15 mouse cellular contexts compared by ENCODE assay signal in genomic region chr2:33260772-33261171, GRCm38 (mm10). TPM values are rescaled to one million over a fixed set of nuclear protein-coding genes. Genes with fewer than 3 reads are reported as not detected.
DNase-seq lines count a peak whose midpoint lies in the region; ATAC-seq lines count a peak whose summit lies in the region.
"Had no signal": no experiment of that assay in that cellular context is flagged by ENCODE, and none has a peak within 500 bp of the region (broad histone marks: within the 10 kb centered on the region; RNA-seq: fewer than 3 reads in every experiment).

No protein-coding gene starts in this region.

- H3K9me3 ChIP-seq in neural tube, embryonic 15.5 days (replicated peaks), result no peaks in the 10 kb centered on the region
- H3K9me3 ChIP-seq: heart, embryonic 13.5 days had no signal

- 73% methylated on average over 8 of the region's 8 CpGs for WGBS in neural tube, embryonic 15.5 days

- H3K4me1 ChIP-seq in neural tube, embryonic 15.5 days, result peaks cover 4% of the 10 kb centered on the region; the same call in 1 of the 2 replicates

- no peak overlapping the region for H3K27ac ChIP-seq in neural tube, embryonic 15.5 days (replicated peaks)
- H3K27ac ChIP-seq: heart, embryonic 13.5 days had no signal

- peak; percentile 50 for DNase-seq in heart, postnatal 4 days
- DNase-seq in heart, adult 9 months (ENCODE audit: low spot score in 2 of 2), result no peak
- DNase-seq in frontal cortex, postnatal 14 days (ENCODE audit: low spot score in 2 of 2), result peak; percentile 36 to 45
- peak; percentile 45 to 48 for DNase-seq in layer of hippocampus, postnatal 10 days (ENCODE audit: low spot score in 2 of 2)
- DNase-seq in right cerebral cortex, postnatal 10 days (ENCODE audit: low spot score in 2 of 2), result peak; percentile 67 to 78
- no peak for DNase-seq in ovary, postnatal 36 days (ENCODE audit: low spot score)
- no peak for DNase-seq in urinary bladder, postnatal 36 days (ENCODE audit: low spot score in 2 of 2)
- DNase-seq: adrenal gland, postnatal 36 days; cerebellum, adult 11-12 months; kidney, postnatal 25 days; liver; lung, postnatal 36 days had no signal

- H3K4me2 ChIP-seq in neural tube, embryonic 15.5 days, result no peak overlapping the region
- H3K4me2 ChIP-seq: heart, embryonic 13.5 days had no signal

- no peak overlapping the region for H3K4me3 ChIP-seq in neural tube, embryonic 15.5 days (replicated peaks)
- H3K4me3 ChIP-seq: heart, embryonic 13.5 days had no signal

- H3K9ac ChIP-seq in neural tube, embryonic 15.5 days (replicated peaks), result no peak overlapping the region
- H3K9ac ChIP-seq: heart, embryonic 13.5 days had no signal

- ATAC-seq in neural tube, embryonic 15.5 days (ENCODE audit: low FRiP score), result no peak
- ATAC-seq: midbrain, embryonic 16.5 days had no signal

- H3K27me3 ChIP-seq in neural tube, embryonic 15.5 days (replicated peaks), result no peaks in the 10 kb centered on the region
- H3K27me3 ChIP-seq: heart, embryonic 13.5 days had no signal

- peaks cover 15% of the 10 kb centered on the region for H3K36me3 ChIP-seq in neural tube, embryonic 15.5 days
- H3K36me3 ChIP-seq: heart, embryonic 13.5 days had no signal

RNA-seq across cellular contexts. Expression of gene Angptl2, which starts 44.9 kb away (rescaled TPM):
- total RNA-seq in heart, postnatal 4 days (2021), result 100 to 1,000 TPM; 108 to 126 TPM
- 1 to 10 TPM; 3.7 to 7.2 TPM for total RNA-seq in layer of hippocampus, postnatal 10 days (2021)
- polyA plus RNA-seq in neural tube, embryonic 15.5 days (2015; fragmentation: Nextera tagmentation; extraction: Ambion mirVana), result 12.0 and 18.0 TPM in 2 replicates

Comparison
In these comparisons a context has a peak if more than half of its experiments do, and no peak if none do; other contexts are left out.
1. DNase-seq: peak in heart, postnatal 4 days (single experiment), frontal cortex, postnatal 14 days (2 of 2), layer of hippocampus, postnatal 10 days (2 of 2) and right cerebral cortex, postnatal 10 days (2 of 2); none in heart, adult 9 months (0 of 2), ovary, postnatal 36 days (single experiment) and urinary bladder, postnatal 36 days (0 of 2).
2. RNA of gene Angptl2, which starts 44.9 kb away (total RNA-seq): 108 to 126 TPM in heart, postnatal 4 days; 3.7 to 7.2 TPM in layer of hippocampus, postnatal 10 days; every median in the first group is over 10 times any median in the second.